Mouse (Mus musculus) embryo, embryonic 9.5 days (tissue): ENCODE results near the gene Krtap12-1.
"Not testable (repeated sequence)": the region's sequence is repeated elsewhere in the genome, so short reads cannot be mapped to it uniquely, and the experiment has no call there.

ENCODE experiments used
- DNase-seq: peaks from one replicate; pipeline ENCODE4 v3.0.0-alpha.2; 2017; ENCODE audit errors: extremely low spot score

Krtap12-1 gene

GRCm38 (mm10) chr10:77741924-77742688, 21.7 kb downstream of the Krtap12-1 start, which contains the start of gene Gm18596:
Gene Gm18596, minus strand, starts transcription at chr10:77742638.
- DNase-seq = not testable (repeated sequence)

- not testable (repeated sequence) for DNase-seq
Measured at GRCm38 (mm10) chr10:77750686-77751085, 30.3 kb downstream of the Krtap12-1 start.

GRCm38 (mm10) chr10:77751254-77751653, 30.9 kb downstream of the Krtap12-1 start, which contains the start of gene Gm9736:
Gene Gm9736, minus strand, starts transcription at chr10:77751354.
- not testable (repeated sequence) for DNase-seq

GRCm38 (mm10) chr10:77752312-77752711, 31.9 kb downstream of the Krtap12-1 start:
- DNase-seq = not testable (repeated sequence)

GRCm38 (mm10) chr10:77753448-77753847, 33.0 kb downstream of the Krtap12-1 start:
- DNase-seq = no peak

GRCm38 (mm10) chr10:77759582-77759981, 39.2 kb downstream of the Krtap12-1 start, which contains the start of gene Gm3233:
Gene Gm3233, minus strand, starts transcription at chr10:77759682.
- not testable (repeated sequence) for DNase-seq

GRCm38 (mm10) chr10:77769727-77770126, 49.3 kb downstream of the Krtap12-1 start:
- DNase-seq = no peak
